Mouse (Mus musculus) splenic B cell, adult 2 months (primary cell): ENCODE results near the gene Aar2.

Experiments
- DNase-seq: peaks from one replicate; pipeline ENCODE4 v3.0.0-alpha.2; 2011; ENCODE audit warnings: low read depth, low spot score
- H3K27me3 ChIP-seq: 2 replicates; pipeline ENCODE4 v1.6.1; 2012; ENCODE audit warnings: mild to moderate bottlenecking, low read length, moderate library complexity, mixed read lengths; ENCODE audit not compliant: control insufficient read depth, poor library complexity, insufficient read depth, severe bottlenecking
- H3K36me3 ChIP-seq: 2 replicates; pipeline ENCODE4 v1.6.1; 2012; ENCODE audit warnings: mild to moderate bottlenecking, low read length, moderate library complexity, mixed read lengths; ENCODE audit not compliant: control insufficient read depth, poor library complexity, insufficient read depth, severe bottlenecking

Gene Aar2

DNA sequence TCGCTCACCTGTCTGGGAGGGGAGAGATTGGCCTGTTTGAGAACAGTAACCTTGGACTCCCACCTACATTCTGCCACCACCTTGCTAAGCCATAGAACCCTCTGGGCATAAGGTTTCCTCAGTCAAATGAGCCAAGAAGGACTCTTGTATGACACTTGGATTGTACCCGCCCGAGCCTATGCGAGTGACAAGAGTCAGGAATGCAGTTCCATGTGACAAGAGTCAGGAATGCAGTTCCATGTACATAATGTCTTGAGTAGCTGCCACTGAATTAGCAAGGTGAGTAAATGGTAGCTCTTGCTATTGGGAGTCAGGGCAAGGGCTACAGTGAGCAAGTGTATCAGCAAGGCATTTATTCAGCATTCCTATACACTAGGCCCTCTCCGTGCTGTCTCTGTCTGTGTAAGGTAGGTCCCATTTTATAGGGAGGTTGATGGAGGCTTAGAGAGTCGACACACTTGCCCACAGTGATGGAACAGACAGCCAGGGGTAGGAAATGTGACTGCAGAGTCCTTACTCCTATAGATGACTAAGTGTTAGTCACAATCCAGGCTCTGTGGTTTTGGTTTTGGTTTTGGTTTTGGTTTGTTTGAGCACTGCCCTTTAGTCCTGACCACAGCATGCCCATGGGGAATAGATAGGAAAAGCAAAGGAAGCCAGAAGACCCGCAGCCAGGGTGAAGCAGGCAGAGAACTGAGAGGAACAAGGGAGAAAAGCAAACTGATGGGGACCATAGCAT, 8.4 kb upstream of the Aar2 start:
- no peaks in the 10 kb centered on the region for H3K27me3 ChIP-seq
- no peaks in the 10 kb centered on the region for H3K36me3 ChIP-seq
- no peak for DNase-seq

DNA sequence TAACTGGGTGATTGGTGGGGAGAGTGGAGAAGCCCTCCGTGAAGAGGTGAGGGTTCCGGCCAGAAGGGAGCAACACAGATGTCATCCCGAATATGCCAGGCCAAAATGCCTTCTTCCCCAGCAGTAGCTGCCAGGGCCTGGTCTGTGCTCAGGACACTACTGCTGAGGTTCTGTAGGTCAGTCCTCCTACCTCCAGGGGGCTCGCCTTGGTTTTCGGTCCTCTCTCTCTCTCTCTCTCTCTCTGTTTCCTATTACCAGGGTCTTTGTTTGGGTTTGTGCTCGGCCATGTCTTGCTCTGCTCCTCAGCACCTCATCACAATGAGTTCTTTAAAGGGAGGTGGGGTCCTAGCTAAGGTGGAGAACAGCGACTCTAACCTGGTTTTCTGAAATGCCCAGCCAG, 6.4 kb upstream of the Aar2 start:
- no peaks in the 10 kb centered on the region for H3K36me3 ChIP-seq
- no peak for DNase-seq
- no peaks in the 10 kb centered on the region for H3K27me3 ChIP-seq

DNA sequence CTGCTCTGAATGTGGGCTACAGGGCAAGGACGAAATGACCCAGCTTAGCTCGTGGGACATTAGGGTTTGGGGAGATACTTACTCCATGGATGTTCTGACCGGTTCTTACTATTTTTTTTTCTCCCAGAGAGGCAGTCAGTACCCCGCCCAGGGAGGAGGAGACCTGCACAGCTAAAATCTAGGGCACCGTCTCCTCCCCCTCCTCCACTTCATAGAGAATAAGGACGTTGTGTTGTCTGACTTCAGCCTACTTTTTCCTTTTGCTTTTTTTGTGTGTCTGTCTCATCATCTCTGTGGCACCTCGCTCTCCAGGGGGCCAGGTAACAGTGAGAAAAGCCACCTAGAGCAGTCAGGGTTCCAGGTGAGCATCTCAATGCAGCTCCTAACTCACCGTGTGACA, 5.0 kb upstream of the Aar2 start:
- no peak for DNase-seq
- no peaks in the 10 kb centered on the region for H3K27me3 ChIP-seq
- no peaks in the 10 kb centered on the region for H3K36me3 ChIP-seq

GRCm38 (mm10) chr2:156543804-156544203, 3.6 kb upstream of the Aar2 start:
- DNase-seq: no peak
- Histone ChIP-seq H3K27me3 (no peaks in the 10 kb centered on the region), H3K36me3 (no peaks in the 10 kb centered on the region)

- no peaks in the 10 kb centered on the region for H3K27me3 ChIP-seq
- no peak for DNase-seq
- H3K36me3 ChIP-seq: peaks cover 4% of the 10 kb centered on the region
Measured at GRCm38 (mm10) chr2:156552421-156552820, 5.0 kb downstream of the Aar2 start.

DNA sequence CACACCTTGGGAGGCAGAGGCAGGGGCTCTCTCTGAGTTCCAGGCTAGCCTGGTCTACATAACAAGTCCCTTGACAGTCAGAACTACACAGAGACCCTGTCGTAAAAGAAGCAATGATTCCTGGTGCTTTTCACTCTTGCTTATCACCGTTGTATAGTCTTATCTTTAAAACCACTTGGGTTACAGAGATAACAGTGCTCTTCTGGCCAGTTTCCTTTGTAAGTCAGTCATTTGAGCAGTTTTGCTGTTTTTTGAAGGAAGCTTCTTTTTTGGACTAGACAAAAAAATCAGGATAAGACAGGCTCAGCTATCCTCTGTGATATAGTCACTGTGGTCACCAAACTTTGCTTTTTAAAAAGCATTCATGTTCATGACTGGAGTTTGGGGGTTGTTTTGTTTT, 14.4 kb downstream of the Aar2 start:
- Histone ChIP-seq H3K27me3 (no peaks in the 10 kb centered on the region), H3K36me3 (peaks cover 5% of the 10 kb centered on the region)
- DNase-seq: no peak

- DNase-seq: no peak
- peaks cover 6% of the 10 kb centered on the region for H3K36me3 ChIP-seq
- no peaks in the 10 kb centered on the region for H3K27me3 ChIP-seq
Measured at GRCm38 (mm10) chr2:156563557-156563956, 16.2 kb downstream of the Aar2 start.

- peaks cover 5% of the 10 kb centered on the region for H3K36me3 ChIP-seq
- DNase-seq: no peak
- no peaks in the 10 kb centered on the region for H3K27me3 ChIP-seq
Measured at GRCm38 (mm10) chr2:156566512-156566911, 19.1 kb downstream of the Aar2 start.

DNA sequence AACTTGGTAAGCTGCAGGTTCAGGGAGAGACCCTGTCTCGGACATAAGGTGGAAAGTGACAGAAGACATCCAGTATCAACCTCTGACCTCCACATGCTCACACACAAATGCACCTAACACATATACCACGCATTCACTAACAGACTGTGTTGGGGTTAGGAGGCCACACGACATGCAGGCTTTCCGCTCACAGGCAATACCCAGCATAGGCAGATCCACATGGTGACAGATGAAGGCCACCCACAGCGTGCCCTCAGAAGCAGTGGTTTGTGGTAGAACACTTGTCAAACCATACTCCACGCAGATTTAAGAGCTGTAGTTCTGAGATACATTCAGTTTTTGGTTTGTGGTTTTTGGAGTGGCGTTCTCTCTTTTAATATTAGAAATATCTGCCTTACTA, 21.3 kb downstream of the Aar2 start:
- H3K27me3 ChIP-seq: no peaks in the 10 kb centered on the region
- DNase-seq: no peak

GRCm38 (mm10) chr2:156569261-156569660, 21.9 kb downstream of the Aar2 start:
- no peak for DNase-seq
- Histone ChIP-seq H3K27me3 (no peaks in the 10 kb centered on the region), H3K36me3 (peaks cover 2% of the 10 kb centered on the region; the same call in 1 of the 2 replicates)

More for the DNA sequence above, 21.3 kb downstream of the Aar2 start:
- peaks cover 2% of the 10 kb centered on the region; the same call in 1 of the 2 replicates for H3K36me3 ChIP-seq

- H3K36me3 ChIP-seq: peaks cover 2% of the 10 kb centered on the region; the same call in 1 of the 2 replicates
- no peak for DNase-seq
- no peaks in the 10 kb centered on the region for H3K27me3 ChIP-seq
Measured at GRCm38 (mm10) chr2:156571521-156571920, 24.1 kb downstream of the Aar2 start.

GRCm38 (mm10) chr2:156576850-156577587, 29.6 kb downstream of the Aar2 start:
- Histone ChIP-seq H3K36me3 (no peaks in the 10 kb centered on the region), H3K27me3 (no peaks in the 10 kb centered on the region)
- DNase-seq: no peak

GRCm38 (mm10) chr2:156580507-156580906, 33.1 kb downstream of the Aar2 start:
- no peaks in the 10 kb centered on the region for H3K36me3 ChIP-seq
- DNase-seq: no peak
- no peaks in the 10 kb centered on the region for H3K27me3 ChIP-seq

- no peak for DNase-seq
Measured at GRCm38 (mm10) chr2:156581244-156581643, 33.9 kb downstream of the Aar2 start.

GRCm38 (mm10) chr2:156582887-156583286, 35.5 kb downstream of the Aar2 start:
- no peak for DNase-seq
- Histone ChIP-seq H3K36me3 (no peaks in the 10 kb centered on the region), H3K27me3 (no peaks in the 10 kb centered on the region)

More at GRCm38 (mm10) chr2:156581244-156581643, 33.9 kb downstream of the Aar2 start:
- no peaks in the 10 kb centered on the region for H3K27me3 ChIP-seq
- no peaks in the 10 kb centered on the region for H3K36me3 ChIP-seq
